Mouse (Mus musculus): ENCODE measurements around the gene Sdc1. TPM values are rescaled to one million over a fixed set of nuclear protein-coding genes. Genes with fewer than 3 reads are reported as not detected.
A peak's percentile ranks its signal among the peaks of the same experiment; 100 is the strongest.

The Sdc1 gene
- polyA plus RNA-seq, 1 experiment from 2014 or later, result 35.0 TPM

GRCm38 (mm10) chr12:8809626-8810025 is 38.5 kb downstream of the Sdc1 start:
- Histone ChIP-seq H3K4me2 (ENCODE audit: low read depth, low read length) (no peak overlapping the region), H3K4me1 (ENCODE audit: control insufficient read depth, insufficient read depth, low read length) (no peaks in the 10 kb centered on the region), H3K9me3 (replicated peaks; ENCODE audit: control insufficient read depth, low read length) (no peaks in the 10 kb centered on the region), H3K36me3 (ENCODE audit: control insufficient read depth, insufficient read depth) (no peaks in the 10 kb centered on the region), H3K27ac (ENCODE audit: low read length) (no peak overlapping the region), H3K4me3 (ENCODE audit: low read length) (no peak overlapping the region), H3K27me3 (ENCODE audit: control insufficient read depth, insufficient read depth, low read length) (no peaks in the 10 kb centered on the region), H3K9ac (ENCODE audit: low read length) (no peak overlapping the region)
- 76% methylated on average over 6 of the region's 6 CpGs for WGBS
- ATAC-seq (replicated peaks; ENCODE audit: extremely low read depth, insufficient read depth, low FRiP score), result no peak

GRCm38 (mm10) chr12:8810966-8811365 is 39.8 kb downstream of the Sdc1 start:
- Histone ChIP-seq H3K27ac (ENCODE audit: low read length) (no peak overlapping the region), H3K4me2 (ENCODE audit: low read depth, low read length) (no peak overlapping the region), H3K9me3 (replicated peaks; ENCODE audit: control insufficient read depth, low read length) (no peaks in the 10 kb centered on the region), H3K9ac (ENCODE audit: low read length) (no peak overlapping the region), H3K4me3 (ENCODE audit: low read length) (no peak overlapping the region), H3K27me3 (ENCODE audit: control insufficient read depth, insufficient read depth, low read length) (no peaks in the 10 kb centered on the region), H3K36me3 (ENCODE audit: control insufficient read depth, insufficient read depth) (no peaks in the 10 kb centered on the region), H3K4me1 (ENCODE audit: control insufficient read depth, insufficient read depth, low read length) (no peaks in the 10 kb centered on the region)
- ATAC-seq (replicated peaks; ENCODE audit: extremely low read depth, insufficient read depth, low FRiP score), result no peak
- WGBS, result 64% methylated on average over 2 of the region's 2 CpGs

- H3K27ac ChIP-seq (ENCODE audit: low read length), result no peak overlapping the region
- no peak overlapping the region for H3K4me3 ChIP-seq (ENCODE audit: low read length)
- no peaks in the 10 kb centered on the region for H3K4me1 ChIP-seq (ENCODE audit: control insufficient read depth, insufficient read depth, low read length)
- 0 out of 2 replicates have a peak, but pooled peaks have one; percentile 23 for ATAC-seq (replicated peaks; ENCODE audit: extremely low read depth, insufficient read depth, low FRiP score)
- 64% methylated on average over 6 of the region's 6 CpGs for WGBS
- H3K9ac ChIP-seq (ENCODE audit: low read length), result no peak overlapping the region
- H3K4me2 ChIP-seq (ENCODE audit: low read depth, low read length), result no peak overlapping the region
- no peaks in the 10 kb centered on the region for H3K9me3 ChIP-seq (replicated peaks; ENCODE audit: control insufficient read depth, low read length)
- no peaks in the 10 kb centered on the region for H3K36me3 ChIP-seq (ENCODE audit: control insufficient read depth, insufficient read depth)
- H3K27me3 ChIP-seq (ENCODE audit: control insufficient read depth, insufficient read depth, low read length), result no peaks in the 10 kb centered on the region
Measured at GRCm38 (mm10) chr12:8811441-8811871, 40.3 kb downstream of the Sdc1 start.

- H3K27ac ChIP-seq (ENCODE audit: low read length), result no peak overlapping the region
- no peaks in the 10 kb centered on the region for H3K4me1 ChIP-seq (ENCODE audit: control insufficient read depth, insufficient read depth, low read length)
- no peak for ATAC-seq (replicated peaks; ENCODE audit: extremely low read depth, insufficient read depth, low FRiP score)
- no peak overlapping the region for H3K9ac ChIP-seq (ENCODE audit: low read length)
- no peaks in the 10 kb centered on the region for H3K9me3 ChIP-seq (replicated peaks; ENCODE audit: control insufficient read depth, low read length)
- no peak overlapping the region for H3K4me2 ChIP-seq (ENCODE audit: low read depth, low read length)
- no peaks in the 10 kb centered on the region for H3K36me3 ChIP-seq (ENCODE audit: control insufficient read depth, insufficient read depth)
- no peak overlapping the region for H3K4me3 ChIP-seq (ENCODE audit: low read length)
- 80% methylated on average over 5 of the region's 5 CpGs for WGBS
- no peaks in the 10 kb centered on the region for H3K27me3 ChIP-seq (ENCODE audit: control insufficient read depth, insufficient read depth, low read length)
Measured at GRCm38 (mm10) chr12:8811894-8812560, 40.9 kb downstream of the Sdc1 start.

GRCm38 (mm10) chr12:8817467-8818232 is 46.5 kb downstream of the Sdc1 start:
- H3K27ac ChIP-seq (ENCODE audit: low read length), result no peak overlapping the region
- WGBS, result 31% methylated on average over 13 of the region's 13 CpGs
- no peaks in the 10 kb centered on the region for H3K36me3 ChIP-seq (ENCODE audit: control insufficient read depth, insufficient read depth)
- H3K4me1 ChIP-seq (ENCODE audit: control insufficient read depth, insufficient read depth, low read length), result peaks cover 5% of the 10 kb centered on the region
- no peak overlapping the region for H3K4me3 ChIP-seq (ENCODE audit: low read length)
- ATAC-seq (replicated peaks; ENCODE audit: extremely low read depth, insufficient read depth, low FRiP score), result peak; percentile 32; the same call in 1 of the 2 replicates
- peak overlapping the region; percentile 13; the same call in 1 of the 2 replicates for H3K4me2 ChIP-seq (ENCODE audit: low read depth, low read length)
- H3K9ac ChIP-seq (ENCODE audit: low read length), result no peak overlapping the region
- peaks cover 4% of the 10 kb centered on the region for H3K27me3 ChIP-seq (ENCODE audit: control insufficient read depth, insufficient read depth, low read length)
- no peaks in the 10 kb centered on the region for H3K9me3 ChIP-seq (replicated peaks; ENCODE audit: control insufficient read depth, low read length)

GRCm38 (mm10) chr12:8818233-8818672 is 47.1 kb downstream of the Sdc1 start:
- Histone ChIP-seq H3K27ac (ENCODE audit: low read length) (no peak overlapping the region), H3K4me3 (ENCODE audit: low read length) (no peak overlapping the region), H3K9me3 (replicated peaks; ENCODE audit: control insufficient read depth, low read length) (no peaks in the 10 kb centered on the region), H3K4me2 (ENCODE audit: low read depth, low read length) (peak overlapping the region; percentile 13; the same call in 1 of the 2 replicates), H3K36me3 (ENCODE audit: control insufficient read depth, insufficient read depth) (no peaks in the 10 kb centered on the region), H3K27me3 (ENCODE audit: control insufficient read depth, insufficient read depth, low read length) (peaks cover 4% of the 10 kb centered on the region), H3K9ac (ENCODE audit: low read length) (no peak overlapping the region), H3K4me1 (ENCODE audit: control insufficient read depth, insufficient read depth, low read length) (peaks cover 5% of the 10 kb centered on the region)
- no peak for ATAC-seq (replicated peaks; ENCODE audit: extremely low read depth, insufficient read depth, low FRiP score)
- WGBS, result 42% methylated on average over 3 of the region's 3 CpGs

- no peaks in the 10 kb centered on the region for H3K27me3 ChIP-seq (ENCODE audit: control insufficient read depth, insufficient read depth, low read length)
- ATAC-seq (replicated peaks; ENCODE audit: extremely low read depth, insufficient read depth, low FRiP score), result no peak
- H3K4me3 ChIP-seq (ENCODE audit: low read length), result no peak overlapping the region
- no peak overlapping the region for H3K27ac ChIP-seq (ENCODE audit: low read length)
- H3K36me3 ChIP-seq (ENCODE audit: control insufficient read depth, insufficient read depth), result no peaks in the 10 kb centered on the region
- H3K4me1 ChIP-seq (ENCODE audit: control insufficient read depth, insufficient read depth, low read length), result no peaks in the 10 kb centered on the region
- no peak overlapping the region for H3K9ac ChIP-seq (ENCODE audit: low read length)
- WGBS, result 68% methylated on average over 7 of the region's 7 CpGs
- H3K9me3 ChIP-seq (replicated peaks; ENCODE audit: control insufficient read depth, low read length), result no peaks in the 10 kb centered on the region
- H3K4me2 ChIP-seq (ENCODE audit: low read depth, low read length), result no peak overlapping the region
Measured at GRCm38 (mm10) chr12:8824995-8825703, 54.0 kb downstream of the Sdc1 start.

- ATAC-seq (replicated peaks; ENCODE audit: extremely low read depth, insufficient read depth, low FRiP score), result no peak
- Histone ChIP-seq H3K9me3 (replicated peaks; ENCODE audit: control insufficient read depth, low read length) (no peaks in the 10 kb centered on the region), H3K36me3 (ENCODE audit: control insufficient read depth, insufficient read depth) (no peaks in the 10 kb centered on the region), H3K4me2 (ENCODE audit: low read depth, low read length) (no peak overlapping the region), H3K27ac (ENCODE audit: low read length) (no peak overlapping the region), H3K27me3 (ENCODE audit: control insufficient read depth, insufficient read depth, low read length) (no peaks in the 10 kb centered on the region), H3K4me3 (ENCODE audit: low read length) (no peak overlapping the region), H3K4me1 (ENCODE audit: control insufficient read depth, insufficient read depth, low read length) (no peaks in the 10 kb centered on the region), H3K9ac (ENCODE audit: low read length) (no peak overlapping the region)
- 84% methylated on average over 9 of the region's 9 CpGs for WGBS
Measured at GRCm38 (mm10) chr12:8827014-8827715, 56.0 kb downstream of the Sdc1 start.
